Mouse (Mus musculus) neural tube, embryonic 14.5 days (tissue): ENCODE results near the gene Gm12216. TPM values are rescaled to one million over a fixed set of nuclear protein-coding genes. Genes with fewer than 3 reads are reported as not detected.

Experiments
- ATAC-seq: fragments of 200-750 bp; cut with Nextera tagmentation; 2 replicates; pipeline ENCODE4 v1.8.0; 2017; ENCODE audit warnings: low read depth, mild to moderate bottlenecking, moderate TSS enrichment, moderate library complexity
- H3K27ac ChIP-seq: fragments of 300-500 bp; sonication (generic); 2 replicates; pipeline ENCODE4 v1.5.1; 2014; ENCODE audit warnings: low read depth, mild to moderate bottlenecking, control low read depth, low read length, moderate library complexity, mixed read lengths
- H3K27me3 ChIP-seq: fragments of 300-500 bp; sonication (generic); 2 replicates; pipeline ENCODE4 v1.6.1; 2014; ENCODE audit warnings: low read length; ENCODE audit not compliant: control insufficient read depth, insufficient read depth
- H3K36me3 ChIP-seq: fragments of 300-500 bp; sonication (generic); 2 replicates; pipeline ENCODE4 v1.6.1; 2014; ENCODE audit warnings: low read length, mixed read lengths; ENCODE audit not compliant: control insufficient read depth, insufficient read depth
- H3K4me1 ChIP-seq: fragments of 300-500 bp; sonication (generic); 2 replicates; pipeline ENCODE4 v1.6.1; 2014; ENCODE audit warnings: low read length; ENCODE audit not compliant: control insufficient read depth, insufficient read depth
- H3K4me2 ChIP-seq: fragments of 300-500 bp; sonication (generic); 2 replicates; pipeline ENCODE4 v1.6.1; 2014; ENCODE audit warnings: mild to moderate bottlenecking, low read depth, low read length, control low read depth
- H3K4me3 ChIP-seq: fragments of 300-500 bp; sonication (generic); 2 replicates; pipeline ENCODE4 v1.5.1; 2014; ENCODE audit warnings: low read depth, low read length, control low read depth, mixed read lengths
- H3K9ac ChIP-seq: fragments of 300-500 bp; sonication (generic); replicated peaks from 2 replicates; pipeline ENCODE4 v1.6.1; 2014; ENCODE audit warnings: low read depth, mild to moderate bottlenecking, control low read depth, low read length, mixed read lengths
- H3K9me3 ChIP-seq: fragments of 300-500 bp; sonication (generic); 2 replicates; pipeline ENCODE4 v1.6.1; 2016; ENCODE audit warnings: low read length; ENCODE audit not compliant: control insufficient read depth
- WGBS: fragments of 180-500 bp; shearing (Covaris S2); extraction: QIAGEN DNeasy Blood & Tissue Kit; methylation state at CpG from one replicate; pipeline ENCODE4 v1.1.7; 2014; 5-methylcytosine and 5-hydroxymethylcytosine counted together
- polyA plus RNA-seq: library from polyadenylated mRNA; unstranded; fragments of >200 nt; fragmentation: Nextera tagmentation; extraction: Ambion mirVana; gene quantifications from 2 replicates; pipeline ENCODE4 v1.2.1, GENCODE M21; 2014

The Gm12216 gene
- polyA plus RNA-seq, 1 experiment from 2014 or later = 0.44 TPM

GRCm38 (mm10) chr11:53858058-53858760, 847 bp downstream of the Gm12216 start:
- no peaks in the 10 kb centered on the region for H3K9me3 ChIP-seq
- no peak overlapping the region for H3K9ac ChIP-seq
- no peak overlapping the region for H3K4me2 ChIP-seq
- ATAC-seq = no peak
- H3K4me1 ChIP-seq = no peaks in the 10 kb centered on the region
- H3K36me3 ChIP-seq = no peaks in the 10 kb centered on the region
- H3K27me3 ChIP-seq = no peaks in the 10 kb centered on the region
- no peak overlapping the region for H3K4me3 ChIP-seq
- WGBS = 80% methylated on average over 6 of the region's 6 CpGs
- no peak overlapping the region for H3K27ac ChIP-seq

- no peak overlapping the region for H3K4me3 ChIP-seq
- no peaks in the 10 kb centered on the region for H3K36me3 ChIP-seq
- ATAC-seq = no peak
- no peaks in the 10 kb centered on the region for H3K9me3 ChIP-seq
- 68% methylated on average over 5 of the region's 5 CpGs for WGBS
- no peaks in the 10 kb centered on the region for H3K27me3 ChIP-seq
- no peaks in the 10 kb centered on the region for H3K4me1 ChIP-seq
- H3K9ac ChIP-seq = no peak overlapping the region
- no peak overlapping the region for H3K4me2 ChIP-seq
- no peak overlapping the region for H3K27ac ChIP-seq
These were observed 5.4 kb downstream of the Gm12216 start for GRCm38 (mm10) chr11:53853665-53854064.

- Histone ChIP-seq H3K9me3 (no peaks in the 10 kb centered on the region), H3K4me2 (no peak overlapping the region), H3K27ac (no peak overlapping the region), H3K4me1 (no peaks in the 10 kb centered on the region), H3K36me3 (no peaks in the 10 kb centered on the region), H3K4me3 (no peak overlapping the region), H3K9ac (no peak overlapping the region), H3K27me3 (no peaks in the 10 kb centered on the region)
- 46% methylated on average over 5 of the region's 5 CpGs for WGBS
- no peak for ATAC-seq
These were observed 7.3 kb downstream of the Gm12216 start for GRCm38 (mm10) chr11:53851795-53852194.

- ATAC-seq = no peak; the same call in 1 of the 2 replicates
- no peaks in the 10 kb centered on the region for H3K9me3 ChIP-seq
- no peaks in the 10 kb centered on the region for H3K36me3 ChIP-seq
- WGBS = 29% methylated on average over 9 of the region's 9 CpGs
- no peak overlapping the region for H3K9ac ChIP-seq
- H3K27me3 ChIP-seq = no peaks in the 10 kb centered on the region
- H3K4me2 ChIP-seq = no peak overlapping the region
- H3K4me3 ChIP-seq = no peak overlapping the region
- no peaks in the 10 kb centered on the region for H3K4me1 ChIP-seq
- no peak overlapping the region for H3K27ac ChIP-seq
These were observed 9.3 kb downstream of the Gm12216 start for GRCm38 (mm10) chr11:53849588-53850320.

GRCm38 (mm10) chr11:53845680-53846079, 13.4 kb downstream of the Gm12216 start:
- Histone ChIP-seq H3K9ac (no peak overlapping the region), H3K4me1 (no peaks in the 10 kb centered on the region), H3K27ac (no peak overlapping the region), H3K4me2 (no peak overlapping the region), H3K9me3 (no peaks in the 10 kb centered on the region), H3K36me3 (no peaks in the 10 kb centered on the region), H3K4me3 (no peak overlapping the region), H3K27me3 (no peaks in the 10 kb centered on the region)
- WGBS = 79% methylated on average over 6 of the region's 6 CpGs
- no peak for ATAC-seq

- no peak overlapping the region for H3K4me2 ChIP-seq
- no peak overlapping the region for H3K9ac ChIP-seq
- H3K4me1 ChIP-seq = no peaks in the 10 kb centered on the region
- no peak overlapping the region for H3K4me3 ChIP-seq
- H3K27me3 ChIP-seq = no peaks in the 10 kb centered on the region
- no peaks in the 10 kb centered on the region for H3K36me3 ChIP-seq
- H3K9me3 ChIP-seq = no peaks in the 10 kb centered on the region
- ATAC-seq = no peak
- H3K27ac ChIP-seq = no peak overlapping the region
- WGBS = 78% methylated on average over 10 of the region's 10 CpGs
These were observed 15.9 kb downstream of the Gm12216 start for GRCm38 (mm10) chr11:53843106-53843505.

GRCm38 (mm10) chr11:53842161-53842581, 16.9 kb downstream of the Gm12216 start:
- no peak for ATAC-seq
- Histone ChIP-seq H3K27me3 (no peaks in the 10 kb centered on the region), H3K9me3 (no peaks in the 10 kb centered on the region), H3K9ac (no peak overlapping the region), H3K4me1 (no peaks in the 10 kb centered on the region), H3K4me3 (no peak overlapping the region), H3K4me2 (no peak overlapping the region), H3K36me3 (no peaks in the 10 kb centered on the region), H3K27ac (no peak overlapping the region)
- WGBS = 54% methylated on average over 4 of the region's 4 CpGs

GRCm38 (mm10) chr11:53841514-53841913, 17.5 kb downstream of the Gm12216 start:
- no peak for ATAC-seq
- Histone ChIP-seq H3K27ac (no peak overlapping the region), H3K36me3 (no peaks in the 10 kb centered on the region), H3K9ac (no peak overlapping the region), H3K9me3 (no peaks in the 10 kb centered on the region), H3K27me3 (no peaks in the 10 kb centered on the region), H3K4me2 (no peak overlapping the region), H3K4me1 (no peaks in the 10 kb centered on the region), H3K4me3 (no peak overlapping the region)
- WGBS = 85% methylated on average over 12 of the region's 12 CpGs
